Mouse (Mus musculus) heart, embryonic 11.5 days (tissue): ENCODE results near the gene Gm37240. TPM values are rescaled to one million over a fixed set of nuclear protein-coding genes. Genes with fewer than 3 reads are reported as not detected.

Experiments used
- ATAC-seq: fragments of 200-750 bp; cut with Nextera tagmentation; replicated peaks from 2 replicates; pipeline ENCODE4 v1.8.0; 2017; ENCODE audit warnings: moderate library complexity; ENCODE audit not compliant: insufficient number of reproducible peaks, low FRiP score, low TSS enrichment
- H3K27ac ChIP-seq: fragments of 300-500 bp; sonication (generic); 2 replicates; pipeline ENCODE4 v1.5.1; 2014; ENCODE audit warnings: mild to moderate bottlenecking, low read depth, low read length
- H3K27me3 ChIP-seq: fragments of 300-500 bp; sonication (generic); 2 replicates; pipeline ENCODE4 v1.6.1; 2014; ENCODE audit warnings: mild to moderate bottlenecking, low read length, mixed read lengths; ENCODE audit not compliant: control insufficient read depth, insufficient read depth
- H3K36me3 ChIP-seq: fragments of 300-500 bp; sonication (generic); 2 replicates; pipeline ENCODE4 v1.6.1; 2014; ENCODE audit warnings: mild to moderate bottlenecking, low read length, moderate library complexity, mixed read lengths; ENCODE audit not compliant: control insufficient read depth, insufficient read depth
- H3K4me1 ChIP-seq: fragments of 300-500 bp; sonication (generic); 2 replicates; pipeline ENCODE4 v1.6.1; 2014; ENCODE audit warnings: low read length; ENCODE audit not compliant: control insufficient read depth, insufficient read depth
- H3K4me2 ChIP-seq: fragments of 300-500 bp; sonication (generic); 2 replicates; pipeline ENCODE4 v1.6.1; 2014; ENCODE audit warnings: mild to moderate bottlenecking, moderate library complexity
- H3K4me3 ChIP-seq: fragments of 300-500 bp; sonication (generic); 2 replicates; pipeline ENCODE4 v1.5.1; 2014; ENCODE audit warnings: low read depth, low read length
- H3K9ac ChIP-seq: fragments of 300-500 bp; sonication (generic); 2 replicates; pipeline ENCODE4 v1.6.1; 2014; ENCODE audit warnings: mild to moderate bottlenecking, low read depth, low read length, moderate library complexity
- H3K9me3 ChIP-seq: fragments of 300-500 bp; sonication (generic); replicated peaks from 2 replicates; pipeline ENCODE4 v1.6.1; 2016; ENCODE audit warnings: low read length; ENCODE audit not compliant: control insufficient read depth
- WGBS: fragments of 180-500 bp; shearing (Covaris S2); extraction: QIAGEN DNeasy Blood & Tissue Kit; methylation state at CpG from one replicate; pipeline ENCODE4 v1.1.7; 2014; ENCODE audit not compliant: insufficient replicate concordance; 5-methylcytosine and 5-hydroxymethylcytosine counted together
- polyA plus RNA-seq: library from polyadenylated mRNA; unstranded; fragments of >200 nt; fragmentation: Nextera tagmentation; extraction: Ambion mirVana; gene quantifications from 2 replicates; pipeline ENCODE4 v1.2.1, GENCODE M21; 2014

Gm37240 gene
- polyA plus RNA-seq, 1 experiment from 2014 or later = 4.5 TPM

- no peak for ATAC-seq
- H3K4me2 ChIP-seq = no peak overlapping the region
- no peaks in the 10 kb centered on the region for H3K4me1 ChIP-seq
- no peak overlapping the region for H3K9ac ChIP-seq
- no peak overlapping the region for H3K27ac ChIP-seq
- H3K36me3 ChIP-seq = 0 out of 2 replicates have a peak, but pooled peaks cover 3% of the 10 kb centered on the region
- WGBS = 69% methylated on average over 4 of the region's 4 CpGs
- H3K4me3 ChIP-seq = no peak overlapping the region
- H3K9me3 ChIP-seq = no peaks in the 10 kb centered on the region
- H3K27me3 ChIP-seq = no peaks in the 10 kb centered on the region
These were observed 1382.1 kb downstream of the Gm37240 start for GRCm38 (mm10) chr3:84505193-84505592.

GRCm38 (mm10) chr3:84504291-84504690, 1383.0 kb downstream of the Gm37240 start:
- Histone ChIP-seq H3K27ac (no peak overlapping the region), H3K4me3 (no peak overlapping the region), H3K9me3 (no peaks in the 10 kb centered on the region), H3K9ac (no peak overlapping the region), H3K36me3 (0 out of 2 replicates have a peak, but pooled peaks cover 3% of the 10 kb centered on the region), H3K4me2 (no peak overlapping the region), H3K4me1 (no peaks in the 10 kb centered on the region), H3K27me3 (no peaks in the 10 kb centered on the region)
- 87% methylated on average over 8 of the region's 8 CpGs for WGBS
- no peak for ATAC-seq

GRCm38 (mm10) chr3:84502101-84502500, 1385.2 kb downstream of the Gm37240 start:
- Histone ChIP-seq H3K9ac (no peak overlapping the region), H3K27ac (no peak overlapping the region), H3K36me3 (0 out of 2 replicates have a peak, but pooled peaks cover 3% of the 10 kb centered on the region), H3K4me2 (no peak overlapping the region), H3K4me3 (no peak overlapping the region), H3K27me3 (no peaks in the 10 kb centered on the region), H3K4me1 (no peaks in the 10 kb centered on the region), H3K9me3 (no peaks in the 10 kb centered on the region)
- no peak for ATAC-seq
- 83% methylated on average over 2 of the region's 2 CpGs for WGBS

DNA sequence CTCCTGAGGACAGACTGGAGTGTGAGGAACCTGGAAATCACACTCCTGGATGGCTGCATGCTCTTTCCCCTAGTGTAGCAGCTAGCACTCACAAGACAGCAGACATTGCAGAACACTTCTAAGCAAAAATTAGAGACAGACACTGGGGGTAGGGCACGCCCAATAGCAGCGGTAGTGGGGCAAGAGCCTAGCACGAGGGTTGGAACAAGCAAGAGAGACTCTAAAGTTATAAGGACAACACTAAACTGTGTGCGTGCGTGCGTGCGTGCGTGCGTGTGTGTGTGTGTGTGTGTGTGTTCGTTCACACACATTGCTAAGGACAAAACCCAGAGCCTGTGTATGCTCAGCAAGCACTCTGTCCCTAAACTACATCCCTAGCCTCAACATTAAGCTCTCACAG, 1386.8 kb downstream of the Gm37240 start:
- Histone ChIP-seq H3K4me1 (no peaks in the 10 kb centered on the region), H3K9ac (no peak overlapping the region), H3K36me3 (0 out of 2 replicates have a peak, but pooled peaks cover 5% of the 10 kb centered on the region), H3K4me2 (no peak overlapping the region), H3K27ac (no peak overlapping the region), H3K4me3 (no peak overlapping the region), H3K27me3 (no peaks in the 10 kb centered on the region), H3K9me3 (no peaks in the 10 kb centered on the region)
- 85% methylated on average over 10 of the region's 10 CpGs for WGBS
- ATAC-seq = no peak

- no peak overlapping the region for H3K4me3 ChIP-seq
- no peak overlapping the region for H3K9ac ChIP-seq
- no peaks in the 10 kb centered on the region for H3K27me3 ChIP-seq
- no peaks in the 10 kb centered on the region for H3K9me3 ChIP-seq
- no peaks in the 10 kb centered on the region for H3K4me1 ChIP-seq
- WGBS = 77% methylated on average over 11 of the region's 11 CpGs
- ATAC-seq = no peak
- H3K27ac ChIP-seq = no peak overlapping the region
- H3K4me2 ChIP-seq = no peak overlapping the region
- H3K36me3 ChIP-seq = 0 out of 2 replicates have a peak, but pooled peaks cover 3% of the 10 kb centered on the region
These were observed 1389.6 kb downstream of the Gm37240 start for GRCm38 (mm10) chr3:84497718-84498117.

DNA sequence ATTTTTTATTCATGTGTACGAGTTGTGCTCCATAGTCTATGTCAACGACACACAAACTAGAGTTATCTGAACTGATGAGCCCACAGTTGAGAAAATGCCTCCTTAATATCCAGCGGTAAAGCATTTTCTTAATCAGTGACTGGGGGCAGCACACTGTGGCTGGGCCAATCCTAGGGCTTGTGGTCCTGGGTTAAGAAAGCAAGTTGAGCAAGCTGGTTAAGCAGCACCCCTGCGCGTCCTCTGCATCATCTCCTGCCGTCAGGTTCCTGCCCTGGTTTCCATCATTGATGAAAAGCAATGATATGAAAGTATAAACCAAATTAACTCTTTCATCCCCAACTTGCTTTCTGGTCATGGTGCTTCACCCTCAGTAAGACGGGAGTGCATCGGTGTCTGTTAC, 1394.7 kb downstream of the Gm37240 start:
- H3K27ac ChIP-seq = no peak overlapping the region
- H3K27me3 ChIP-seq = no peaks in the 10 kb centered on the region
- 83% methylated on average over 8 of the region's 8 CpGs for WGBS
- H3K36me3 ChIP-seq = 0 out of 2 replicates have a peak, but pooled peaks cover 3% of the 10 kb centered on the region
- no peak overlapping the region for H3K4me3 ChIP-seq
- no peak overlapping the region for H3K9ac ChIP-seq
- no peak for ATAC-seq
- no peak overlapping the region for H3K4me2 ChIP-seq
- H3K4me1 ChIP-seq = peaks cover 9% of the 10 kb centered on the region
- no peaks in the 10 kb centered on the region for H3K9me3 ChIP-seq

DNA sequence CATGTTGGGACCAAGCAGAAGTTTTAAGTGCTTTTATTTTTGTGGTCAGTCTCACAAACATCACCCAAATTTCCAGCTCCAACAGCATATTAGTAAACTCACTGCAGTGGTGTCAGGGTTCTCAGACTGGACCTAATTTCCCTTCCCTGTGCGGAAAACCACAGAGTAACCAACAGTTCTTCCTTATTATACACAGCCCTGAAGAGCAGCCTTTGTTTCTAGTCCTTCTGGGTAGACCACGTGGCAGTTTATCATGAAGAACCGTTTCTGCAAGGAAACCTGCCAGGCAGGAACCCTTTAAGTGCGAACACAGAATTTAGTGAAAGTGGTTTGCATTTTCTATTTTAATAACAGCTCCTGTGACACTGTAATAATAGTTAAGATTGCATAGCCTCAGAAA, 1395.2 kb downstream of the Gm37240 start:
- 80% methylated on average over 4 of the region's 4 CpGs for WGBS

DNA sequence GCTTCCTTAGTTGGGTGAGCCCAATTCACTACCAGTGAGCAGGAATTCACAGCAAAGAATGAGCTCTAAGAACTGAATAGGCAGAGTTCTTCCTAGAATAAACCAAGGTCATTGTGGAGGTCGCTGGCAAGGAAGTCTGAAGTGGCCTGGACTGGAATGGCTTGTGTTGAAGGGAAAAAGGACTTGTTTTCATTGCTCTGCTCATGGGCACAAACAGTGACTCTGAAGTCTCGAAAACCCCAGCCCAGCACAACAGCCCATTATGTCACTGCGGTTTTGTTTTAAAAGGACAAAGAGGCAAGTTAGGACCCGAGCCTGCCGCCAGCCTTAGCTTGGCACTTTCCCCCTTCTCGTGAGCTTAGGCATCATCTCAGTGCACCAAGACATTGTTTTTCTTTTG, 1398.6 kb downstream of the Gm37240 start:
- no peak overlapping the region for H3K27ac ChIP-seq
- H3K4me1 ChIP-seq = peaks cover 9% of the 10 kb centered on the region
- no peak overlapping the region; the same call in 1 of the 2 replicates for H3K9ac ChIP-seq
- WGBS = 66% methylated on average over 6 of the region's 6 CpGs
- H3K4me3 ChIP-seq = no peak overlapping the region
- no peaks in the 10 kb centered on the region for H3K27me3 ChIP-seq
- H3K4me2 ChIP-seq = no peak overlapping the region
- no peak for ATAC-seq
- H3K36me3 ChIP-seq = no peaks in the 10 kb centered on the region
- no peaks in the 10 kb centered on the region for H3K9me3 ChIP-seq

More for the DNA sequence above, 1395.2 kb downstream of the Gm37240 start:
- no peak overlapping the region for H3K27ac ChIP-seq
- H3K36me3 ChIP-seq = 0 out of 2 replicates have a peak, but pooled peaks cover 3% of the 10 kb centered on the region
- no peak overlapping the region for H3K9ac ChIP-seq
- no peaks in the 10 kb centered on the region for H3K9me3 ChIP-seq
- peaks cover 9% of the 10 kb centered on the region for H3K4me1 ChIP-seq
- H3K4me3 ChIP-seq = no peak overlapping the region
- no peak overlapping the region for H3K4me2 ChIP-seq
- no peak for ATAC-seq
- no peaks in the 10 kb centered on the region for H3K27me3 ChIP-seq

DNA sequence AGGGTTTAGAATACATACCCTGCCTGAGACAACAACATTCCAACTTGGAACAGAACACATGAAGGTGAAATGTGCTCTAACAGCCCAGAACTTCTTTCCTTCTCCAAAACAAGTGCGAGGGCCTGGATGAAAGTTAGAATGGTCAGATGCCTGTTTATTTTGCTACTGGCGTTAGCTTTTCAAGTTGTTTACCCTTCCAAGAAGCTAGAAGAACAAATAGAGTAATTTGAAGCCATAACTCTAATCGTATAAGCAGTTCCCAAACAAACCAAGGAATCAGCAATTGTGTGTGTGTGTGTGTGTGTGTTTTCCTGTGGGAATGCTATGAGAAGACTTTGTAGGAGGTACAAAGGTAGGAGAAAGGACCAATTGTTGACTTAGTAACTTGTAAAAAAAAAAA, 1402.4 kb downstream of the Gm37240 start:
- Histone ChIP-seq H3K4me3 (no peak overlapping the region), H3K4me1 (peaks cover 13% of the 10 kb centered on the region), H3K4me2 (no peak overlapping the region), H3K36me3 (no peaks in the 10 kb centered on the region), H3K9ac (no peak overlapping the region), H3K9me3 (no peaks in the 10 kb centered on the region), H3K27ac (no peak overlapping the region), H3K27me3 (peaks cover 18% of the 10 kb centered on the region; the same call in 1 of the 2 replicates)
- no peak for ATAC-seq
- WGBS = 73% methylated on average over 3 of the region's 3 CpGs
